Mouse (Mus musculus): ENCODE results near the gene Wdr92. TPM values are rescaled to one million over a fixed set of nuclear protein-coding genes. Genes with fewer than 3 reads are reported as not detected.

Gene Wdr92
- total RNA-seq (2021): 15.3 and 15.5 TPM in 2 replicates
- long read RNA-seq, experiment 1, transcript Wdr92-201 (8 exons, 2,002 nt): major isoform, 32 of 44 reads
- long read RNA-seq, experiment 1, partial matches to known transcripts: 0 of 44 reads
- long read RNA-seq, experiment 1, other reads (novel, unspliced or antisense): 12 of 44 reads
- long read RNA-seq, experiment 2, transcript Wdr92-201 (8 exons, 2,002 nt): major isoform, 20 of 25 reads
- long read RNA-seq, experiment 2, partial matches to known transcripts: 1 of 25 reads
- long read RNA-seq, experiment 2, other reads (novel, unspliced or antisense): 4 of 25 reads

DNA sequence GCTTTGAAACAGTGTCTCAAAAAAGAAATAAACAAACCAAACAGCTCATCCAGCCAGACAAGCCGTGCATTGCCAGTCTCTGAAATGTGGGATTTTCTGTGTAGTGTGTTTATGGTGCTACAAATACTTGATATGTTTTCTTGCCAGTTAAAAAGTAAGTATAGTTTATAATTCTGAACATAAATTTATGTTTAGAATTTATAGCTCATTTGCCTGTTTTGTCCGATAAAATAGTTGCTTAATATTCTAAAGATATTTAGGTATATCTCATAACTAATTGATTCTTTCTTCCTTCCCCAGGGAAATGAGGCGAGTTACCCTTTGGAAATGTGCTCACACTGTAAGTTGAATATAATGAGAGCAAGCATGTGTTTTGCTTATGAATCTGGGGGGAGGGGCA is at the start of gene Wdr92:
Gene Wdr92, plus strand, starts transcription at position 301 of the 400 bp plus-strand sequence.
- DNase-seq: no peak

DNA sequence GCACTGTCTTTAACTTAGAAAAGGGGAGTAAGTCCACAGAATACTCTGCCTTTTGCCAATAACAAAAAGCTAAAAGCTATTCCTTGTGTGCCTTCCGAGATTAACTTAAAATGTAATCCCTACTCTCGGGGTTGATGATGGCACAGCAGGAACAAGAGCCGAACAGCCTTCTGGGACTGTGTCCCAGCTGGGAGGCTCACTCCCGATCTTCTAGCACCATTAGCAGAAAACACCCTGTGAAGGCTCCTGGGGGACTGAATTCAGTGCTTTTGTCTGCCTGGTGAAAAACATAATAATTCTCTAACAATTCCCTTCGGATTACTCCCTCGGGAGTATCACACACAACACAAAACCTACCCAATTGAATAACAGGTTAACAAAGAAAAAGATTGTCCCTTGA is 46.3 kb upstream of the Wdr92 start:
- DNase-seq: no peak

DNA sequence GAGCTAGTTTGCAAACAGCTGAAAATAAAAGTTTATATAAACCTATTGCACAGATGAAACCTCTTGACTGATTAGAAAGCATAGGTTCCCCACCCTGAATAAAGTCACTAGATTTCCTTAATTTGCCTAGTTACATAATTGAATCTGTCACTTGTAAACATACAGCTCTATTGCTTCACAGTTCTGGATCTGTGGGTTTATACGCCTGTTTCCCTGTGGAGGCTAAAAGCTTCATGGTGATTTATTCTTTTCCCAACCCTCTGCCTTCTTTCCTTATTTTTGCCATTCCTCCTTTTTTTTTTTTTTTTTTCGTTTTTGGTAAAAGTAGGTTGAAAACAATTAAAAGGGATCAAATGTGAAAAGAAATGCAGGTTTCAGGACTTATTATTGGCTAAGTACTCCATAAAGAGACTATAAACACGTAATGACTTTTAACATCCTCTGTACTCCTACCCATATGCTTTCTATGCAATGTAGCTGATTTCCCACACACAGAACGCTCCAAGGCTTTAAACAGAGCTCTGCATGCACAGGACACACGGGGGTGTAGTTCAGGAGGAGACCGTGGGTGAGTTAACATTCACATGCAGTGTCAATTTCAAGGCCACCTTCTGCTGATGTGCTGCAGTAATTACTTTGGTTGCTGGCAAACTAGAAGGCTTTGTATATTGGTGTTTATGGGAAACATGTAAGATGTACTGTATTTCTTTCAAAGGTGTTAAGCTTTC is 43.4 kb upstream of the Wdr92 start:
- no peak for DNase-seq

DNA sequence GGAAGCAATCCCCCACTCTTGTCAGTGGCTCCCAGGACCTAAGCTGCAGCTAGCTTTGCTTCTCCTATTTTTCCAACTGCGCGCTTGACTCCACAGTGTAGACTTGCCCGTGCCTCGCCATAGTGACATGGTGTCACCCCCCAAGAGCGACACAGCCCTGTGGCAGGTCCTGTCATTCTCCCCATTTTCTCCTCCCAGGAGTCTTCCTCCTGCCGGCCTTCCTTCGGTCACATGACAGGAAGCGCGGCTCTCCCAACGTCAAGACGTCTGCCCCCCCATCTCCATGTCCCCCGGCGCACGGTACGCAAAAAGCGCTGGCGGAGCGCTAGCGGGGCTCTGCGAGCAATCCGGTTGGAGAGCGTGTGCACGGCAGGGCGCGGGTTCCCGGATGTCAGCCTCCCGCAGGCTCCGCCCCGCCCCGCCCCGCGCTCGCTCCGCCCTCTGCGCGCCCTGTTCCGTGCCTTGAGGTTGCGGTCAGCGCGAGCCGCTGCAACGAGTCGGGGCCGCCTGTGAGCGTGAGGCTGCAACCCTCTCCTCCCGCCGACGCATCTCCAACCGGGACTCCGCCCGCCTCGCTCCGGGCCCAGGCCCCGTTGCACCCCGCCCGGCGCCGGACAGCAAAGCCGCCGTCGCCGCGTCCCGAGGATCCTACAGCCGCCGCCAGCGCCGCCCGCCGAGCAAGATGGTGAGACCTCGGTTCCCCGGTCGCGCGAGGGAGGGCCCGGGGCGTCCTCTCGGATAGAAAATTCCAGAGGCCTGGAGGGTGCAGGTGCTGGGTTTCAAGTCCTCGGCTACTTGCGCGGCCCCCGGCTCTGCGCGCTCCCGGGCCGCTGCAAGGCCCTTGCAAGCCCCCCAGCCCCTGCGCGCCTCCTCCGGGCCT is 22.8 kb upstream of the Wdr92 start, which contains the start of gene Ppp3r1:
Gene Ppp3r1, plus strand, starts transcription at position 406 of the 880 bp plus-strand sequence.
- DNase-seq: peak; percentile 99

GRCm38 (mm10) chr11:17159738-17160241 is 22.1 kb upstream of the Wdr92 start:
- DNase-seq: peak; percentile 64

GRCm38 (mm10) chr11:17160242-17160641 is 21.7 kb upstream of the Wdr92 start:
- DNase-seq: peak; percentile 65

DNA sequence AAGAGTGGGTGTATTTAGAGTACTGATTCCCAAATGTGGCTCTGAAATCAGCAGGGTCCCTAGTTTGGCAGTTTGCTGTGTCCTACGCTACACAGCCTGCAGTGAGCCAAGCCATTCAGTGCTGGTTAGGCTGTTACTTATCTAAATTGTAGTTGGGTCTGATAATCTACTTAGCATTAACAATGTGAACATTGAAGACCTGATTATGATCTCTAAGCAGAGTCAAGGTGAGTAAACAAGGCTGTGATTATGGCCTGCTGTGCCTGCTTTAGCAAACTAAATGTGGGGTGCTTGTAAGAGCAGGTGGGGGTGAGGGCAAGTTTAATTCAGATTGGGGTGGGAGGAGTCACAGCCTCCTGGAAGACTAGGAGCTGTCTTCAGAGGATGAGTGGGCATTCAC is 18.0 kb upstream of the Wdr92 start:
- DNase-seq: no peak

DNA sequence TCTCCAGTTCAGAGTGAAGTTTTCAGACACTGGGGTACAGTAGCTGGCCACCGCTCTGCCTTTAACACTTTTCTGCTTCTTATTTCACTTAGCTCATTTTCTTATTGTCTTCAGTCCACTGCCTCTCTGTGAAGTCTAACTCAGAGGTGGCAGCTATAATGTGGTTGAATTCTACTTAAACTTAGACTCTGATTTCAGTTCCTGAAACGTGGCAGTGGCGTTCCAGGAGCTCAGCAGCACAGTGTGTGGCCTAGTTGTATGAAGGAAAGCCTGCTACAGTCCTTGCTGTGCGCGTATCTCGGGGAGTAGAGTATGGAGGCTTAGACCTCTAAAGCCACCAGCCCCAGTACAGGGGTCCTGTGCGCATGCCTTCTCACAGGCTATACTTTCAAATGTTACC is 15.3 kb upstream of the Wdr92 start:
- DNase-seq: no peak

- DNase-seq: no peak
Measured at GRCm38 (mm10) chr11:17169262-17169661, 12.6 kb upstream of the Wdr92 start.

GRCm38 (mm10) chr11:17170938-17171729 is 10.8 kb upstream of the Wdr92 start:
- DNase-seq: no peak

DNA sequence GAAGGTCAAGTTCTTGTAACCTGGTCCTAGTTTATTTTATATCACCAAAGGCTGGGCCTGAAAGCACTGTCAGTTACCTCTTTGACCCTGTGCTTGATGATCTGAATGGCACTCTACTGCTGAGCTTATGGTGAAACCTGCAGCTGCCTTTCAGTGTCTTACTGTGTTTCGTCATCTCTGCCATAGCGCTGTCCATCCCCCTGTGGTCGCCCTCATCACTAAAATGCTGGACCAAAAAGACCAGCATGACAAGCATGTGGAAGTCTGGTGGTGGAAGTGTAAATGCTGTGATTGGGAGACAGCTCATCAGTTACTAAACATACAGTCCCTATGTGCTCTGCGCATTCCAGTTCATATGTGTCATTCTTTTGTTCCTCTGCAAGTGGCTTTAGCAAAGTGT is 9.6 kb upstream of the Wdr92 start:
- DNase-seq: no peak

GRCm38 (mm10) chr11:17176638-17177037 is 5.3 kb upstream of the Wdr92 start:
- DNase-seq: no peak

GRCm38 (mm10) chr11:17180753-17181152 is 1.2 kb upstream of the Wdr92 start:
- no peak for DNase-seq

DNA sequence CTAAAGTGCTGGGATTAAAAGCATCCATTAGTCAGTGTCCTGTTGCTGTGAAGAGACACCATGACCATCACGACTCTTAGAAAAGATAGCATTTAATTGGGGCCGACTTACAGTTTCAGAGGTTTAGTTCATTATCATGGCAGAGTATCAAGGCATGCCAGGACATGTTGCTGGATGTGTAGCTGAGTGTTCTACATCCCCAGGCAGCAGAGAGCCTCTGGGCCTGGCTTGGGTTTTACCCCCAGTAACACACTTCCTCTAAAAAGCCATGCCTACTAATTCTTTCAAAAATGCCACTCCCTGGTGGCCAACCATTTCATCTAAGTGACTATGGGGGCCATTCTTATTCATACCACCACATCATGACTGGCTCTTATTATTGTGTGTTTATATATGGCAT is 1.3 kb downstream of the Wdr92 start:
- no peak for DNase-seq

- no peak for DNase-seq
Measured at GRCm38 (mm10) chr11:17187649-17188048, 5.7 kb downstream of the Wdr92 start.

DNA sequence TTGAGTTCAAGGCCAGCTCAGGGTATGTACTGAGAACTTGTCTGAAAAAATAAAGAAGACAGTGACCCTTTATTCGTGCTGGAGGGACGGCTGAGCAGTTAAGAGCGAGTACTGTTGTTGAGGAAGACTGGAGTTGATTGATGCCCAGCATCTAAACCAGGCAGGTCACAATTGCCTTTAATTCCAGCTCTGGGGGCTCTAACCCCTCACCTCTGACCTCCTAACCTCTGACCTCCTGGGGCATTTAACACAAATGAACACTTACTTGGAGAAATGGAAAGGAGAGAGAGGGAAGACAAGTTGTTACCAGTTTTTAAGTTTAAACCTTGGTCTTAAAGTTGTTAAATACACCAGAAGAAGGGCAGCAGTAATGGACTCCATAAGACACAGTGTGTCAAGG is 6.9 kb downstream of the Wdr92 start:
- DNase-seq: no peak

GRCm38 (mm10) chr11:17192151-17192844 is 10.4 kb downstream of the Wdr92 start:
- no peak for DNase-seq

DNA sequence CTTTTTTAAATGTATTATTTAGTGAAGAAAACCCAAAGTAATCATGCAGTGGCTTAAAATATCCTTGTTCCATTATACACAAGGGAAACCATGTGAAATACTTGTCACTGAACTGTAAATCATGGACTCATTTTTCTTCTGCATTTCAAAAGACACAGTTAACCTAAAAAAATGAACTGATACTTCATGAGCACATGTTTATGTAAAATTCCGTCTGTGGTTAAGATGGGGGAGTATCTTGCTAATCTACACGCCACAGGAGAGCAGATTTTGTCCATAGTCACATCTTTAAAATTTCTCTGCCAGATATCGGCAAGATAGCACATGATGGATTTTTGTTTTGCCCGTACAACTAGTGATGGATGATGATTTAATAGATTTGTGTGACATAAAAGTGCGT is 17.3 kb downstream of the Wdr92 start:
- no peak for DNase-seq

GRCm38 (mm10) chr11:17199840-17200501 is 18.1 kb downstream of the Wdr92 start:
- DNase-seq: no peak

DNA sequence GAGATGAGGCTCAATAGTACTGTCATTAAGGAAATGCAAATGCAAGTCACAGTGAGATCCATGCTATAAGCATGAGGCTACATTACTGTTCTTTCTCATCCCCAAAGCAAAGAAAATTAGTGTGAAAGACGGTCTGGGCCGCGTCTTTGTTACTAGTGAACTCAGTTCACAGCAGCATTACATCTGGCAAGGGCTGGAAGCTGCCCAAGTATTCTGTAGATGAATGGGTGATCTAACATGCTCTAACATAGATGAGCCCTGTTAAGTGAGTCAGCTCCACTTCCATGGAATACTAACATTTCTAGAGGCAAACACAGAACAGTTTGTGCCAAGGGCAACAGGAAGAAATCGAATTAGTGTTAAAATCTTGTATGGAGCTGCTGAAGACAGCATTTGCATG is 19.0 kb downstream of the Wdr92 start:
- DNase-seq: no peak

DNA sequence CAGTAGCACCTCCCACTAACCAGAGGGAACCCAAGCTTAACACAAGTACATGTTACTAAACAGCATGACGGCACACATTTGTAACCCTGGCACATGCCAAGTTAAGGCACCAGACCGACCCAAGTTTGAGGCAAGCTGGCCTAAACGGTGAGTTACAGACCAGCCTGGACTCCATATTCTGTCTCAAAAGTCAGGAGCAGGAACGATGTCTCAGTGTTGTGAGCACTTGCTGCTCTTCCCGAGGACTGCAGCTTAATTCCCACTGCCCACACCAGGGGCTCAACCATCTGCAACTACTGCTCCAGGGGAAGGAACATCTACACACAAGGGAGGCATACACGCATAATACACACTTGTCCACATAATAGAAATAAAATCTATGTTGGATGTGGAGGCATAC is 20.6 kb downstream of the Wdr92 start:
- no peak for DNase-seq

Measured in adrenal gland, postnatal 14 days (tissue).